Mouse (Mus musculus) adrenal gland, postnatal 10 days (tissue): ENCODE data around the gene Raet1e. TPM values are rescaled to one million over a fixed set of nuclear protein-coding genes. Genes with fewer than 3 reads are reported as not detected.
"Not testable (repeated sequence)": the region's sequence is repeated elsewhere in the genome, so short reads cannot be mapped to it uniquely, and the experiment has no call there.

Experiments used
- DNase-seq: peaks from one replicate; pipeline ENCODE4 v3.0.0; 2021; ENCODE audit warnings: mixed read lengths
- total RNA-seq, 2 experiments: library from RNA; stranded (reverse); gene quantifications; 2 replicates each; pipeline ENCODE4 v1.2.3; 2021

Raet1e gene
- total RNA-seq, 2 experiments from 2014 or later = 1.5 to 1.9 TPM

- not testable (repeated sequence) for DNase-seq
Observed at GRCm38 (mm10) chr10:22165328-22166003, 7.1 kb downstream of the Raet1e start.

- DNase-seq = not testable (repeated sequence)
Observed at GRCm38 (mm10) chr10:22166025-22166424, 7.7 kb downstream of the Raet1e start.

GRCm38 (mm10) chr10:22167061-22167460 lies 8.7 kb downstream of the Raet1e start:
- not testable (repeated sequence) for DNase-seq

GRCm38 (mm10) chr10:22169116-22169515 lies 10.7 kb downstream of the Raet1e start:
- not testable (repeated sequence) for DNase-seq

- not testable (repeated sequence) for DNase-seq
Observed at GRCm38 (mm10) chr10:22172431-22173334, 14.3 kb downstream of the Raet1e start.

GRCm38 (mm10) chr10:22173335-22174189 lies 15.2 kb downstream of the Raet1e start:
- not testable (repeated sequence) for DNase-seq

- not testable (repeated sequence) for DNase-seq
Observed at GRCm38 (mm10) chr10:22174190-22174487, 15.8 kb downstream of the Raet1e start.

GRCm38 (mm10) chr10:22176515-22176914 lies 18.1 kb downstream of the Raet1e start:
- not testable (repeated sequence) for DNase-seq

- not testable (repeated sequence) for DNase-seq
Observed at GRCm38 (mm10) chr10:22191035-22191434, 32.7 kb downstream of the Raet1e start.

GRCm38 (mm10) chr10:22201352-22201751 lies 43.0 kb downstream of the Raet1e start:
- not testable (repeated sequence) for DNase-seq

- not testable (repeated sequence) for DNase-seq
Observed at GRCm38 (mm10) chr10:22202784-22203583, 44.6 kb downstream of the Raet1e start.

- DNase-seq = not testable (repeated sequence)
Observed at GRCm38 (mm10) chr10:22206443-22206842, 48.1 kb downstream of the Raet1e start.

- peak; percentile 80 for DNase-seq
Observed at GRCm38 (mm10) chr10:22212012-22212696, 53.8 kb downstream of the Raet1e start.

- DNase-seq = peak; percentile 44
Observed at GRCm38 (mm10) chr10:22223474-22224349, 65.3 kb downstream of the Raet1e start.

GRCm38 (mm10) chr10:22265060-22265459 lies 106.7 kb downstream of the Raet1e start:
- no peak for DNase-seq

GRCm38 (mm10) chr10:22270879-22271786 lies 112.8 kb downstream of the Raet1e start:
- DNase-seq = not testable (repeated sequence)

GRCm38 (mm10) chr10:22272914-22273683 lies 114.7 kb downstream of the Raet1e start:
- DNase-seq = peak; percentile 36
